Mouse (Mus musculus): ENCODE results near the gene Sfrp5.

- TF ChIP-seq CTCF (IDR thresholded peaks at IDR 0.05; ENCODE audit: low read depth) (peak; percentile 20; the same call in 1 of the 2 replicates), EP300 (IDR thresholded peaks at IDR 0.05; ENCODE audit: low read depth) (no peak)
Measured at GRCm38 (mm10) chr19:42197066-42197465, 5.0 kb downstream of the Sfrp5 start.

Measured in liver, postnatal 0 days (tissue).